Mouse (Mus musculus): ENCODE results near the gene Mdh1b.

GRCm38 (mm10) chr1:63675975-63676374, 54.1 kb downstream of the Mdh1b start:
- no peak for TF ChIP-seq CTCF (IDR thresholded peaks at IDR 0.05)
- TF ChIP-seq EP300 (IDR thresholded peaks at IDR 0.05): no peak
